Mouse (Mus musculus) adipocyte (in vitro differentiated cells): ENCODE data around the gene Syf2.
"Not testable (repeated sequence)": the region's sequence is repeated elsewhere in the genome, so short reads cannot be mapped to it uniquely, and the experiment has no call there.

Experiments
- DNase-seq: peaks from one replicate; pipeline ENCODE4 v3.0.0-alpha.2; 2016; ENCODE audit warnings: low spot score

The Syf2 gene

DNA sequence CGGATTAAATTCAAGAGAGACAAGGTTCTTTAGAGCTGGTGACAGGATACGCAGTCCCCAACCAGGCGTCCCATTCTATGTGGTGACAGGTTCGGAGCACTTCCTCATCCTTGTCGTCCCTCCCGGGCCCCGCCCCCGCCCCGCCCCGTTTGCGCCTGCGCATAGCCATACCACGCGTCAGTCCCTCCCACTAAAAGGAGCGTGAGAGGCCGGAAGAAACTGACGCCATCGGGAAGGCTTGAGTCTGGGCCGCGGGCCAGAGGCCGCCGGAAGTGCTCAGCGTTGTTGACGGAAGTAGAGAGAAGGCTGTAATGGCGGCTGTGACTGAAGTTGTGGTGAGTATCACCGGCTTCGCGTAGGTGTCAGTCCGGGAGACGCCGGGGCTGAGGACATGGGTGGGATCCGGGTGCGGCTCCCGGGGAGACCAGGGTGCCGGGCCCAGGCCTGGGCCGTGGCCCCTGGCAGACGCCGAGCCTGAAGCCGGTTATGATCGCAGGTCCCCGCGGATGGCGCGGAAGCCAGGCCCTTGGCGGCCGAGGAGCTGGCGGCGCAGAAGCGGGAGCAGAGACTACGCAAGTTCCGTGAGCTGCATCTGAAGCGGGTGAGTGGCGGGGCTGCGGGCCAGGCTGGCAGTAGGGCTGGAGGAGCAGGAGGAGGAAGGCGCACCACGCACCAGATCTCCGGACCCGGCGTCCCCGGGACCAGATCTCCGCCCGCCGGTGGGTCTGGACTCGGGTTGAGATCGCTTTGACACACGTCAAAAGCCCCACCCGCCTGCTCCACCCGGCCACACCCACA lies at the start of gene Syf2:
Gene Syf2, plus strand, starts transcription at position 215 of the 798 bp plus-strand sequence.
- peak; percentile 98 for DNase-seq

DNA sequence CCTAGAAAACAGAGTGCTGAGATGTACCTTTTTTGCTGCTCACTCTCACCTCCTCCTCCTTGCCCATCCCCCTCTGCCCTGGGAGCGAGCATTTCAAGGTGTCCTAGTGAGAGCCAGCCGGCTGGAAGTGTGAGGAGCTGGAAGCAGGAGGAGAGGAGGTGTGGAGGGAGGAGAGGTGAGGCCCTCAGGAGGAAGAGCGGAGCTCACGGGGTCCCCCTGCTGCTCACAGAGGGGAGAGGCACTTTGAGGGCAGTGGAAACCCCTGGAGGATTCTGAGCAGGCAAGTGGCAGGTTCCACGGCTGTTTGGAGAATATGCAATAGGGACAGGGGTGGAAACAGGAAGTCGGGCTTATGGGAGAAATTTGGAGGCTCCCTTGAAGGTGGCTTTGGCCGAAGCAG lies 47.4 kb upstream of the Syf2 start:
- no peak for DNase-seq

GRCm38 (mm10) chr4:134883808-134884207 lies 46.9 kb upstream of the Syf2 start:
- no peak for DNase-seq

- no peak for DNase-seq
Observed at GRCm38 (mm10) chr4:134884364-134884763, 46.3 kb upstream of the Syf2 start.

- no peak for DNase-seq
Observed at GRCm38 (mm10) chr4:134892096-134892495, 38.6 kb upstream of the Syf2 start.

DNA sequence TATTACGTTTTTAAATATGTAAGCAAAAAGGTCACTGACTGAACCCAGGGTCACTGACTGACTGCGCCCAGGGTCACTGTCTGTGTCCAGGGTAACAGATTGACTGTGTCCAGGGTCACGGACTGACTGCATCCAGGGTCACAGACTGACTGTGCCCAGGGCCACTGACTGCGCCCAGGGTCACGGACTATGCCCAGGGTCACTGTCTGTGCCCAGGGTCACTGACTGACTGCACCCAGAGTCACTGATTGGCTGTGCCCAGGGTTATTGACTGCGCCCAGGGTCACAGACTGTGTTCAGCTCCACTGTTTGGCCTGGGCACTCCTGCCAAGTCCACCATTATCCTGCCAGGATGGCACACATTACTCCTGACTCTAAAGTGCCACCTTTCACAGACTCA lies 33.4 kb upstream of the Syf2 start:
- DNase-seq, result no peak

- no peak for DNase-seq
Observed at GRCm38 (mm10) chr4:134901126-134901525, 29.6 kb upstream of the Syf2 start.

GRCm38 (mm10) chr4:134903046-134903445 lies 27.7 kb upstream of the Syf2 start:
- no peak for DNase-seq

DNA sequence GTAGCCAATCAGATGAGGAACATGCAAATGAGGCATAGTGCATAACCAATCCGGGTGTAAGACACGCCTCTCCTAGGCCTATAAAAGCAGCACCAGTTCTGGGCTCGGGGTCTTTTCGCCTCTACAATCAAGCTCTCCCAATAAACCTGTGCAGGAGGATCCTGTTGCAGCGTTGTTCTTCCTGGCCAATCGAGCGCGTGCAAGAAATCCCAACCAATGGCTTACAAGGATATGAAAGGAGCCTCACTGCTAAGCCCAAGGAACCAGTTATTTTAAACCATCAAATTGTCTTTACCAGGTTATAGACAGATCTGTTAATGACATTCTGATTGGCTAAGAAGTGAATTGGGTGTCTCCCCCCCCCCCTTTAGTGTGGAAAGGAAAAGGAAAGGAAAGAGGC lies 19.3 kb upstream of the Syf2 start:
- not testable (repeated sequence) for DNase-seq

DNA sequence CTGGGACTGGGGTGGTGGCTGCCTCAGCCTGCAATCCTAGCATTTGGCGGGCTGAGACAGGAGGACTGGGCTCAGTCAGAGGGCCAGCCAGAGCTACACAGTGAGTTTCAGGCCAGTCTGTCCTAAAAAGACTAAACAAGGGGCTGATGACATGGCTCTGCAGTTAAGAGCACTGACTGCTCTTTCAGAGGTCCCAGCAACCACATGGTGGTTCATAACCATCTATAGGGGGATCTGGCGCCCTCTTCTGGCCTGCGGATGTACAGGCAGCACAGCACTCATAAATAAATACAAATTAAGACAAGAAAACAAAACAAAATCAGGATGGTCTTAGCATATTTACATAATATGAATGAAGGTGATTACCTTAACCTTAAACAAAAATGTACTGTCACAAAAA lies 17.3 kb upstream of the Syf2 start:
- peak; percentile 74 for DNase-seq

DNA sequence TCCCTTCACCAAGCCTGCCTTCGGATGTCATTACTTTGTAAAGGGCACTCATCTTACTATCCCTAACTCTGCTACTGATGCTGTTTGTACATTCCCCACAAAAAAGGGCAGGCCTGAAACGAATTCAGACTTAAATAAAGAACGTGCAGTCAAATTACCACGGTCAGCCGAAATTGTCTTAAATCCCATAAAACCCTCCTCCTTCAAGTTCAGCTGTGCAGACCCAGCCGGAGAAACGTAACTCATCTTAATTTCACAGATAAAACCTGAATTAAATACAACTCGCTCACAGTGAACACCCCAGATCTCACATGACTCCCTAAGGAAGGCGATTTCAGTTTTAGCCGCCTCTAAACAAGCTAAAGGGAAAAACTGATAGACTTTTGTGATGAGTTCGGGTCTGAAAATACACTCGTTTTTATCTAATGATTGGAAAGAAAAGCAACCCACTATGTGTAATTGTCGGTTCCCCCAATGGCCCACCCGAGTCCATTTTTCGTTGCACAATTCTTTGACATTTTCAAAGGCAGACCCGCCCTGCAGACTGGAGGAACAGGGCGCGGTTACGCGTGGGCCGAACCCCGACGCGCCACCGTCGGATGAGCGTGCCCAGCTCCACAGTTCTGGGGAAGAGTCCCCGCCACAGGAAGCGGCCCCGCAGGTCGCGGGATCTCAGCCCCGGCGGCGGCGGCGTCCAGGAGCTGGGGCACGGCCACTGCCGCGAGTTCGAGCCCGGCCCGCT lies 16.4 kb upstream of the Syf2 start:
- DNase-seq, result peak; percentile 25

DNA sequence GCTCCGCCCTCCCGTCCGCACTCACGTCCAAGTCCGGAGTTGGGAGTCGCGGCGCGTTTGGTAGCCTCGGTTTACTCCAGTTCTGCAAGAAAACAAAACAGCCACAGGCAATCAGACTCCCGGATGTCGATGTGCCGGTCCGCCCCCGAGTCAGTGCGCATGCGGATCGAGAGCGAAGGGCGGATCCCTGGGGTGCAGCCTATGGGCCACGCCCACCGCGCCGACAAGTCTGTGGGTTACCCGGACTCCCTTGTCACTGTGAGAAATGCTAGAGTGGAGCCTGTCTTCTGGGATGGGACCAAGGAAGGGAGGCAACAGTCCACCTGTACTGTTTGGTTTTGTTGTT lies 15.9 kb upstream of the Syf2 start, which contains the start of gene Tmem50a:
Gene Tmem50a, minus strand, starts transcription at position 161 of the 346 bp plus-strand sequence.
- peak; percentile 94 for DNase-seq

GRCm38 (mm10) chr4:134915223-134916050 lies 15.3 kb upstream of the Syf2 start:
- no peak for DNase-seq

DNA sequence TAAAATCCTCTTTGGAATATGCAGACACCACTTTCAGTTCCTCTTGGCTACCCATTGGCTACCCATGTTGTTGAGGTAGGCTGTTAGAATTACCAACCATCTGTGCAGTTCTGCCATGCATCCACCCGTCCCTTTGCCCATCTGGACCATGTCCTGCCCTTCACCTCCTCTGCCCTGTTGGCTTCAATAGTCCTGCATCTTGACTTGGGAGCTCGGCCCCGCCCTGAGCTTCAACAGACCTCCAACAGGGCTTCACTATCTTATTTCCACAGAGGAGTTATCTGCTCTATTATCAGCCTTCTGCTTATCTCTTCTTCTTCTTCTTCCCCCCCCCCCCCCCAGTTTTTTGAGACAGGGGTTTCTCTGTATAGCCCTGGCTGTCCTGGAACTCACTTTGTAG lies 13.5 kb upstream of the Syf2 start:
- no peak for DNase-seq

DNA sequence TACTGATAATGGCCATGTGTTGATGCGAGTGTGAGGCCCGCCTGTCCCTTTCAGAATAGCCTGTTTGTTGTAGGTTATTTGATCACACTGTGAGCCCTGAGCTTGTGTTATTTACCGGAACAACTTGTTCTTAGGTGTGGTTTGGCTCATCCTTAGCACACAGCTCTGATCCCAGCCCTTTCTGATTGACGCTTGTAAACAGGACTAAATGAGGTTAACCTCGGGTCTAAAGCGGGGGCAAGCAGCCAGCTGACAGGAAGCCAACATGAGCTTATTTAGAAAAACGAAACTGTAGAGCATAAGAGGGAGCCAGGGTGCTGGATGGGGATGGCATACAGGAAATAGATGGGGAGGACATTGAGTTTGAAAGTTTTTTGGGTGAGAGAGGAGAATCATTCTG lies 12.3 kb upstream of the Syf2 start:
- DNase-seq, result peak; percentile 93

DNA sequence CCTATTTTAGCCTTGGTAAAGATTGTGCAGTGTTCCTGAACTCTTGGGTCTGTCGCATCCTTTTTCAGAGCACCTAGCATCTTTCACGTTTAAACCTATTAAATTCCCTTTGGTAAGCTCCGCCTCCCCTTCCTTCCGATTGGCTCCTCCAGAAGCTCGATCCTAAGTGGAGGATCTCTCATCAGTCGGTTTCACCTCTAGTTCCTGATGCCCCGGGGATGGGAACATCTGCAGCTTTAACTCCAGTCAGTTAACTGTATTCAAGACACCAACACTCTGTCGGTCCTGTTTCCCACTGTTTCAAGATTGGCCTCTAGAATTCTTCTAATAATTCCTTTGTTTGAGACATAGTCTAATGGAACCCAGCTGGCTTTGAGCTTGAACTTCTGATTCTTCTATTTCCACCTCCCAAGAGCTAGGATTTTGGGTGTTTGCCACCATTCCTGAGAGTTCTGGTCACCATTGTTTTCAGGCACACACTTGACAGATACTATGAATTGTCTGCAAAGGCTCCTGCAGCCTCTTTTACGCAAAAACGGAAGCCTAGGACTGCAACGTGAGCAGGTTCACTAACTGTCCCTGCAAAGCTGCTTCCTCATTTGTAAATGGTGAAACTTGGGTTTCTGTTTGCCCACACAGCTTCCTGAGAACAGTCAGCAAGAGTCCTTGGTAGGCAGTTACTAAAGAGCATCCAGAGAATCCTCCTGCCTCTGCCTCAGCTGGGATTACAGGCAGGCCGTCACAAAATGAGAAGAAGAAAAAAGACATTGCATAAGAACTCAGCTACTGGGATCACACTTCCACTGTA lies 10.8 kb upstream of the Syf2 start:
- DNase-seq, result no peak

- DNase-seq, result no peak
Observed at GRCm38 (mm10) chr4:134920631-134921030, 10.1 kb upstream of the Syf2 start.

DNA sequence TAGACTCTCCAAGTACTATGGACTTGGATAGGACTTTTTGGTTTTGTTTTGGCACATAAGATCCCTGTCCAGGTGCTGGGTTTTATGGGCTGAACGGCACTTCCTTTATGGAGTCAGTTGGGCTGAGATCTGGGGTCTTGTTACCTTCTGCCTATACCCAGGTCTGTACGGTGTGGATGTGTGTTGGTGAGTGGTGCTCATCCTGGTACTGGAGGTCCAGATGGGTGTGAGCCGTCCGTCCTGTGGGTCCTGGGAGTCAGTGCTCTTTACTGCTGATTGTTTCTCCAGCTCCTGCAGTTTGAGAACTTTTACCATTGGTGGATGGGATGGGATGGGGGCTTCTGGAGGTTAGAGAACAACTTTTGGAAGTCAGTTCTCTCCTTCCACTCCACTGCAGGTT lies 9.0 kb upstream of the Syf2 start:
- no peak for DNase-seq

GRCm38 (mm10) chr4:134922111-134922924 lies 8.4 kb upstream of the Syf2 start:
- DNase-seq, result no peak

GRCm38 (mm10) chr4:134922925-134923244 lies 7.8 kb upstream of the Syf2 start:
- peak; percentile 80 for DNase-seq
